ENCODE assay signal across 9 mouse cellular contexts in genomic region chr17:31072872-31073271, GRCm38 (mm10). TPM values are rescaled to one million over a fixed set of nuclear protein-coding genes. Genes with fewer than 3 reads are reported as not detected.
DNase-seq lines count a peak whose midpoint lies in the region; ATAC-seq lines count a peak whose summit lies in the region.
"Had no signal": no experiment of that assay in that cellular context is flagged by ENCODE, and none has a peak within 500 bp of the region (broad histone marks: within the 10 kb centered on the region; RNA-seq: fewer than 3 reads in every experiment).

No protein-coding gene starts in this region.

- no peak overlapping the region for H3K9ac ChIP-seq in kidney, embryonic 14.5 days (ENCODE audit: low read depth, low read length)
- H3K9ac ChIP-seq in embryonic facial prominence, embryonic 13.5 days = no peak overlapping the region
- peak overlapping the region; percentile 32; the same call in 1 of the 2 replicates for H3K9ac ChIP-seq in hindbrain, embryonic 14.5 days
- no peak overlapping the region; the same call in 1 of the 2 replicates for H3K9ac ChIP-seq in midbrain, embryonic 14.5 days (replicated peaks; ENCODE audit: low read length)

- no peaks in the 10 kb centered on the region for H3K27me3 ChIP-seq in kidney, embryonic 14.5 days (ENCODE audit: control insufficient read depth, insufficient read depth, low read length)
- no peaks in the 10 kb centered on the region for H3K27me3 ChIP-seq in embryonic facial prominence, embryonic 13.5 days
- no peaks in the 10 kb centered on the region for H3K27me3 ChIP-seq in hindbrain, embryonic 14.5 days (ENCODE audit: control insufficient read depth, insufficient read depth, low read length)
- H3K27me3 ChIP-seq in midbrain, embryonic 14.5 days (ENCODE audit: control insufficient read depth, insufficient read depth, low read length) = no peaks in the 10 kb centered on the region

- no peak for DNase-seq in kidney, adult 8-10 months
- DNase-seq in hindbrain, embryonic 14.5 days (ENCODE audit: low spot score) = no peak
- no peak for DNase-seq in midbrain, embryonic 14.5 days
- no peak for DNase-seq in adrenal gland, adult 2 months
- no peak for DNase-seq in frontal cortex, postnatal 36 days (ENCODE audit: low spot score in 2 of 2)

- 66% methylated on average over 4 of the region's 4 CpGs for WGBS in kidney, embryonic 14.5 days
- 44% methylated on average over 4 of the region's 4 CpGs for WGBS in embryonic facial prominence, embryonic 13.5 days
- WGBS in hindbrain, embryonic 14.5 days = 57% methylated on average over 4 of the region's 4 CpGs
- WGBS in midbrain, embryonic 14.5 days = 58% methylated on average over 4 of the region's 4 CpGs

- peak overlapping the region; percentile 16; the same call in 1 of the 2 replicates for H3K4me3 ChIP-seq in kidney, embryonic 14.5 days (ENCODE audit: low read length)
- peak overlapping the region; percentile 34; the same call in 1 of the 2 replicates for H3K4me3 ChIP-seq in embryonic facial prominence, embryonic 13.5 days
- H3K4me3 ChIP-seq in hindbrain, embryonic 14.5 days (replicated peaks; ENCODE audit: low read length) = peak overlapping the region; percentile 19
- peak overlapping the region; percentile 24 for H3K4me3 ChIP-seq in midbrain, embryonic 14.5 days (replicated peaks; ENCODE audit: low read depth, low read length)

- H3K4me1 ChIP-seq in kidney, embryonic 14.5 days (ENCODE audit: control insufficient read depth, insufficient read depth, low read length) = peaks cover 16% of the 10 kb centered on the region
- peaks cover 62% of the 10 kb centered on the region for H3K4me1 ChIP-seq in embryonic facial prominence, embryonic 13.5 days
- peaks cover 52% of the 10 kb centered on the region for H3K4me1 ChIP-seq in hindbrain, embryonic 14.5 days (replicated peaks; ENCODE audit: control insufficient read depth, insufficient read depth, low read length)
- peaks cover 49% of the 10 kb centered on the region for H3K4me1 ChIP-seq in midbrain, embryonic 14.5 days (ENCODE audit: control insufficient read depth, insufficient read depth, low read length)

- H3K36me3 ChIP-seq in kidney, embryonic 14.5 days (ENCODE audit: control insufficient read depth, insufficient read depth, low read length) = no peaks in the 10 kb centered on the region
- no peaks in the 10 kb centered on the region for H3K36me3 ChIP-seq in embryonic facial prominence, embryonic 13.5 days
- no peaks in the 10 kb centered on the region for H3K36me3 ChIP-seq in hindbrain, embryonic 14.5 days (replicated peaks; ENCODE audit: control insufficient read depth, insufficient read depth)
- H3K36me3 ChIP-seq in midbrain, embryonic 14.5 days (ENCODE audit: control insufficient read depth, insufficient read depth, low read length) = no peaks in the 10 kb centered on the region
- H3K36me3 ChIP-seq: G1E had no signal

- H3K27ac ChIP-seq in kidney, embryonic 14.5 days (ENCODE audit: low read depth, low read length) = no peak overlapping the region
- H3K27ac ChIP-seq in embryonic facial prominence, embryonic 13.5 days = peak overlapping the region; percentile 75
- peak overlapping the region; percentile 84 for H3K27ac ChIP-seq in hindbrain, embryonic 14.5 days
- H3K27ac ChIP-seq in midbrain, embryonic 14.5 days (replicated peaks; ENCODE audit: low read depth, low read length) = peak overlapping the region; percentile 89

- peak overlapping the region; percentile 35 for H3K4me2 ChIP-seq in kidney, embryonic 14.5 days (replicated peaks; ENCODE audit: low read depth, low read length)
- peak overlapping the region; percentile 60 for H3K4me2 ChIP-seq in embryonic facial prominence, embryonic 13.5 days
- H3K4me2 ChIP-seq in hindbrain, embryonic 14.5 days (replicated peaks) = peak overlapping the region; percentile 48
- peak overlapping the region; percentile 61 for H3K4me2 ChIP-seq in midbrain, embryonic 14.5 days (ENCODE audit: low read length)

- H3K9me3 ChIP-seq in kidney, embryonic 14.5 days (ENCODE audit: control insufficient read depth, low read length) = no peaks in the 10 kb centered on the region
- H3K9me3 ChIP-seq in embryonic facial prominence, embryonic 13.5 days = no peaks in the 10 kb centered on the region
- no peaks in the 10 kb centered on the region for H3K9me3 ChIP-seq in hindbrain, embryonic 14.5 days (ENCODE audit: control insufficient read depth, low read length)
- H3K9me3 ChIP-seq in midbrain, embryonic 14.5 days (ENCODE audit: control insufficient read depth, low read length) = no peaks in the 10 kb centered on the region

- ATAC-seq in kidney, embryonic 14.5 days (ENCODE audit: low FRiP score, low TSS enrichment) = peak; percentile 33; the same call in 1 of the 2 replicates
- peak; percentile 34; the same call in 1 of the 2 replicates for ATAC-seq in embryonic facial prominence, embryonic 13.5 days (ENCODE audit: insufficient number of reproducible peaks, insufficient read depth, low FRiP score, low TSS enrichment, low read depth)
- ATAC-seq in hindbrain, embryonic 14.5 days (ENCODE audit: low FRiP score) = peak; percentile 52; the same call in 1 of the 2 replicates
- peak; percentile 47; the same call in 1 of the 2 replicates for ATAC-seq in midbrain, embryonic 14.5 days (ENCODE audit: low FRiP score, low TSS enrichment)
- ATAC-seq in CD4-positive, CD25-positive, alpha-beta regulatory T cell, adult 4 months = no peak

RNA-seq across cellular contexts. Expression of gene Abcg1, which starts 15.4 kb away (rescaled TPM):
- 4.0 and 5.4 TPM in 2 replicates for polyA plus RNA-seq in kidney, embryonic 14.5 days (2014; fragmentation: Nextera tagmentation; extraction: Ambion mirVana)
- 14.2 and 14.9 TPM in 2 replicates for polyA plus RNA-seq in embryonic facial prominence, embryonic 13.5 days (2015; fragmentation: Nextera tagmentation; extraction: Ambion mirVana)
- polyA plus RNA-seq in hindbrain, embryonic 14.5 days (2014; fragmentation: Nextera tagmentation; extraction: Ambion mirVana) = 19.3 and 21.1 TPM in 2 replicates
- polyA plus RNA-seq in midbrain, embryonic 14.5 days (2014; fragmentation: Nextera tagmentation; extraction: Ambion mirVana) = 23.1 and 24.7 TPM in 2 replicates
- 10 to 100 TPM in 1 of 2 experiments, 1 to 10 TPM in 1; 5.2 to 18.6 TPM for total RNA-seq in adrenal gland, adult 2 months (2021)
- 7.9 and 8.2 TPM in 2 replicates for polyA plus RNA-seq in adrenal gland, adult 2 months (2012; rRNA removed)
- 100 to 1,000 TPM; 169 to 178 TPM for polyA plus RNA-seq in CD4-positive, CD25-positive, alpha-beta regulatory T cell, adult 4 months (2017; shearing (Covaris generic))
- polyA plus RNA-seq: G1E had no signal

RNA-seq across cellular contexts. Expression of gene Tff3, which starts 56.6 kb away (rescaled TPM):
- not detected in 2 replicates for polyA plus RNA-seq in kidney, embryonic 14.5 days (2014; fragmentation: Nextera tagmentation; extraction: Ambion mirVana)
- polyA plus RNA-seq in embryonic facial prominence, embryonic 13.5 days (2015; fragmentation: Nextera tagmentation; extraction: Ambion mirVana) = 5.7 TPM in 1 of 2 replicates, not detected in the other
- polyA plus RNA-seq in hindbrain, embryonic 14.5 days (2014; fragmentation: Nextera tagmentation; extraction: Ambion mirVana) = 2.9 and 4.5 TPM in 2 replicates
- 0.51 and 1.3 TPM in 2 replicates for polyA plus RNA-seq in midbrain, embryonic 14.5 days (2014; fragmentation: Nextera tagmentation; extraction: Ambion mirVana)
- not detected for total RNA-seq in adrenal gland, adult 2 months (2021)
- polyA plus RNA-seq in adrenal gland, adult 2 months (2012; rRNA removed) = 0.44 and 0.48 TPM in 2 replicates
- polyA plus RNA-seq in CD4-positive, CD25-positive, alpha-beta regulatory T cell, adult 4 months (2017; shearing (Covaris generic)) = not detected
- total RNA-seq: G1E had no signal
- polyA plus RNA-seq: G1E had no signal
